Mouse (Mus musculus): Measurements from ENCODE around the gene Hoxd4.

The Hoxd4 gene

GRCm38 (mm10) chr2:74711721-74712621, at the start of gene Hoxd4, which contains the start of gene Hoxd3:
TSS of gene Hoxd4 (plus strand) at chr2:74711929.
TSS of gene Hoxd3 (plus strand) at chr2:74711927.
- no peak for DNase-seq (ENCODE audit: low spot score)

GRCm38 (mm10) chr2:74663291-74663925, 48.3 kb upstream of the Hoxd4 start:
- DNase-seq (ENCODE audit: low spot score): no peak

GRCm38 (mm10) chr2:74666411-74666810, 45.3 kb upstream of the Hoxd4 start:
- DNase-seq (ENCODE audit: low spot score): no peak

GRCm38 (mm10) chr2:74667191-74667841, 44.4 kb upstream of the Hoxd4 start:
- no peak for DNase-seq (ENCODE audit: low spot score)

- no peak for DNase-seq (ENCODE audit: low spot score)
These were observed 43.8 kb upstream of the Hoxd4 start, which contains the start of gene Hoxd13 for GRCm38 (mm10) chr2:74667842-74668357. TSS of gene Hoxd13 (plus strand) at chr2:74668310.

- no peak for DNase-seq (ENCODE audit: low spot score)
These were observed 43.1 kb upstream of the Hoxd4 start for GRCm38 (mm10) chr2:74668370-74669229.

GRCm38 (mm10) chr2:74669230-74669578, 42.5 kb upstream of the Hoxd4 start:
- DNase-seq (ENCODE audit: low spot score): no peak

- DNase-seq (ENCODE audit: low spot score): no peak
These were observed 42.0 kb upstream of the Hoxd4 start for GRCm38 (mm10) chr2:74669650-74670235.

GRCm38 (mm10) chr2:74670632-74671188, 41.0 kb upstream of the Hoxd4 start:
- no peak for DNase-seq (ENCODE audit: low spot score)

GRCm38 (mm10) chr2:74671847-74672246, 39.9 kb upstream of the Hoxd4 start:
- DNase-seq (ENCODE audit: low spot score): no peak

- no peak for DNase-seq (ENCODE audit: low spot score)
These were observed 39.0 kb upstream of the Hoxd4 start for GRCm38 (mm10) chr2:74672481-74673362.

GRCm38 (mm10) chr2:74673835-74674425, 37.8 kb upstream of the Hoxd4 start:
- DNase-seq (ENCODE audit: low spot score): no peak

- no peak for DNase-seq (ENCODE audit: low spot score)
These were observed 36.7 kb upstream of the Hoxd4 start, which contains the start of gene Hoxd12 for GRCm38 (mm10) chr2:74674881-74675665. TSS of gene Hoxd12 (plus strand) at chr2:74675013.

- no peak for DNase-seq (ENCODE audit: low spot score)
These were observed 36.0 kb upstream of the Hoxd4 start for GRCm38 (mm10) chr2:74675666-74676282.

GRCm38 (mm10) chr2:74676376-74677052, 35.2 kb upstream of the Hoxd4 start:
- DNase-seq (ENCODE audit: low spot score): no peak

GRCm38 (mm10) chr2:74677106-74677505, 34.6 kb upstream of the Hoxd4 start:
- DNase-seq (ENCODE audit: low spot score): no peak

- no peak for DNase-seq (ENCODE audit: low spot score)
These were observed 32.7 kb upstream of the Hoxd4 start, which contains the start of gene Hoxd11 for GRCm38 (mm10) chr2:74678891-74679595. TSS of gene Hoxd11 (plus strand) at chr2:74679557.

Measured in c-Kit-positive CD71-positive TER-119-positive erythroid progenitor cells, embryonic 14.5 days (primary cell).